Mouse (Mus musculus): ENCODE measurements around the gene Myl6. TPM values are rescaled to one million over a fixed set of nuclear protein-coding genes. Genes with fewer than 3 reads are reported as not detected.

Gene Myl6
- polyA plus RNA-seq (2015; fragmentation: Nextera tagmentation; extraction: Ambion mirVana) = 641 and 849 TPM in 2 replicates

GRCm38 (mm10) chr10:128493695-128494666 lies at the start of gene Myl6:
Gene Myl6, minus strand, starts transcription at chr10:128494145.

DNA sequence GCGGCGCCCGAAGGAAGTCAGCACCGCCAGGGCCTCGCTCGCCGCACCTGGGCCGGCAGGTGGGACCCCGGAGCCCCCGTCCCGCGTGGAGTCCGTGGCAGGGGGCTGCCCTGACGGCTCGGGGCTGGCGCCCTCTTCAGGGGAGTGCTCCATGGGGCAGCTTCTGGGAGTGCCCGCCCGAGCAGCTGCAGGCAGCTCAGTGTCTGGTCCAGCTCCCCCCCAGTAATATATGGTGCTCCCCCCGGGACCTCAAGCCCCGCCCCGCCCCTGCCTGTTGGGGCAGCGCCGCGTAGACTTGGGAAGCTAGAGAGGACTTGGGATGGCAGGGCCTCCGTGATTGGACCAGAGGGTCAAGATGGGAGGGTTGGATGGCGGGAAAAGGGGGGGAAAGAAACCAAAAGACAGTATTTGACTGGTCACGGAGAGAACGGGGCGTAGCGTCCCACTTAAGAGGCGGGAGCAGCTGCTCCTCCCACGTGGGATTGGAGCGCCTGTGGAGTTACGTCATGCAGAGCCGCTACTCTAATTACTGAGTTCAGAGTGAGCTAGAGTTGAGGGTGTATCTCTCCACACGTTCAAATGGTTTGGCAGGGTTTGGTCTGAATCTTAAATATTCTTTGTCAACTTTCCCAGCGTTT lies 31.8 kb upstream of the Myl6 start, which contains the start of gene Esyt1:
Esyt1 (minus strand) TSS at position 201 of the 638 bp plus-strand sequence.

DNA sequence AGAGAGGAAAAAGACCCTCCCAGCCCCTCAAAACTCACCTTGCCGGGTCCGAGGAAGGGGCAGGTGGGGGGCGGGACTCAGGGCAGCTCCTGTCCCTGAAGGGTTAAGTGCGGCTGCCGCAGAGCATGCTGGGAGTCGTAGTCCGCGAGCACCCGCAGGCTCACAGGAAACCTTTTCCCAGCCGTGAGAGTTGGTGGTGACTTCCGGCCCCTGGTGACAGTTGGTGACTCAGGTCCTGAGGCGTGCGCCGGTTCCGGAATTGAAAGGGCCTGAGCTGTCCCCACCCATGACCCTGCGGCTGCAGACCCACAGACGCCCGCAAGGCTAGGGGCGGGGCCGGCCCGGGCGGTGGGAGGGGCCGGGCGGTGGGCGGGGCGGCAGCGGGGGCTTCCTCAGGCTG lies 4.6 kb upstream of the Myl6 start, which contains the start of gene Myl6b:
Myl6b (minus strand) TSS at position 96 of the 400 bp plus-strand sequence.

GRCm38 (mm10) chr10:128458719-128459408 lies 35.1 kb downstream of the Myl6 start, which contains the start of gene Smarcc2:
Gene Smarcc2, plus strand, starts transcription at chr10:128459248.

Small RNA genes lying within 50 kb of the gene (microRNA-seq; reads per million reads assigned to microRNA genes)
- gene Mir6916 (0.51 to 0.64 reads per million in 2 experiments), gene Mir8105 (0 to 0.21 reads per million in 2 experiments)

Other genes with a start within 250 kb of the Myl6 start
- 0.10 TPM in 1 of 2 replicates, not detected in the other for gene Apon, start 240.0 kb downstream of the Myl6 start, polyA plus RNA-seq (2015; fragmentation: Nextera tagmentation; extraction: Ambion mirVana)
- gene Apof, start 225.5 kb downstream of the Myl6 start, polyA plus RNA-seq (2015; fragmentation: Nextera tagmentation; extraction: Ambion mirVana) = 0.17 and 0.60 TPM in 2 replicates
- gene Stat2, start 223.6 kb downstream of the Myl6 start, polyA plus RNA-seq (2015; fragmentation: Nextera tagmentation; extraction: Ambion mirVana) = 5.2 and 6.2 TPM in 2 replicates
- gene Il23a, start 195.4 kb downstream of the Myl6 start, polyA plus RNA-seq (2015; fragmentation: Nextera tagmentation; extraction: Ambion mirVana) = not detected in 2 replicates
- gene Pan2, start 190.8 kb downstream of the Myl6 start, polyA plus RNA-seq (2015; fragmentation: Nextera tagmentation; extraction: Ambion mirVana) = 10.7 and 11.6 TPM in 2 replicates
- gene Cnpy2, start 171.7 kb downstream of the Myl6 start, polyA plus RNA-seq (2015; fragmentation: Nextera tagmentation; extraction: Ambion mirVana) = 172 and 198 TPM in 2 replicates
- 392 and 409 TPM in 2 replicates for gene Cs, start 156.4 kb downstream of the Myl6 start, polyA plus RNA-seq (2015; fragmentation: Nextera tagmentation; extraction: Ambion mirVana)
- 71.8 and 90.5 TPM in 2 replicates for gene Coq10a, start 125.1 kb downstream of the Myl6 start, polyA plus RNA-seq (2015; fragmentation: Nextera tagmentation; extraction: Ambion mirVana)
- gene Ankrd52, start 117.0 kb downstream of the Myl6 start, polyA plus RNA-seq (2015; fragmentation: Nextera tagmentation; extraction: Ambion mirVana) = 6.1 and 6.9 TPM in 2 replicates
- not detected in 2 replicates for gene Slc39a5, start 92.9 kb downstream of the Myl6 start, polyA plus RNA-seq (2015; fragmentation: Nextera tagmentation; extraction: Ambion mirVana)
- 44.3 and 46.0 TPM in 2 replicates for gene Nabp2, start 82.7 kb downstream of the Myl6 start, polyA plus RNA-seq (2015; fragmentation: Nextera tagmentation; extraction: Ambion mirVana)
- gene Rnf41, start 82.5 kb downstream of the Myl6 start, polyA plus RNA-seq (2015; fragmentation: Nextera tagmentation; extraction: Ambion mirVana) = 16.0 and 17.7 TPM in 2 replicates
- 31.0 and 34.6 TPM in 2 replicates for gene Smarcc2, start 34.9 kb downstream of the Myl6 start, polyA plus RNA-seq (2015; fragmentation: Nextera tagmentation; extraction: Ambion mirVana)
- 7.6 and 8.2 TPM in 2 replicates for gene Myl6b, start 4.5 kb upstream of the Myl6 start, polyA plus RNA-seq (2015; fragmentation: Nextera tagmentation; extraction: Ambion mirVana)
- gene Esyt1, start 31.7 kb upstream of the Myl6 start, polyA plus RNA-seq (2015; fragmentation: Nextera tagmentation; extraction: Ambion mirVana) = 28.4 and 33.0 TPM in 2 replicates
- gene Zc3h10, start 53.6 kb upstream of the Myl6 start, polyA plus RNA-seq (2015; fragmentation: Nextera tagmentation; extraction: Ambion mirVana) = 4.7 and 6.6 TPM in 2 replicates
- 2,311 and 2,586 TPM in 2 replicates for gene Rpl41, start 55.2 kb upstream of the Myl6 start, polyA plus RNA-seq (2015; fragmentation: Nextera tagmentation; extraction: Ambion mirVana)
- gene Pa2g4, start 71.8 kb upstream of the Myl6 start, polyA plus RNA-seq (2015; fragmentation: Nextera tagmentation; extraction: Ambion mirVana) = 73.4 and 83.9 TPM in 2 replicates
- 8.4 and 9.2 TPM in 2 replicates for gene Erbb3, start 95.5 kb upstream of the Myl6 start, polyA plus RNA-seq (2015; fragmentation: Nextera tagmentation; extraction: Ambion mirVana)
- 419 and 480 TPM in 2 replicates for gene Rps26, start 132.6 kb upstream of the Myl6 start, polyA plus RNA-seq (2015; fragmentation: Nextera tagmentation; extraction: Ambion mirVana)
- gene Ikzf4, start 151.8 kb upstream of the Myl6 start, polyA plus RNA-seq (2015; fragmentation: Nextera tagmentation; extraction: Ambion mirVana) = 0.54 and 0.66 TPM in 2 replicates
- gene Suox, start 179.9 kb upstream of the Myl6 start, polyA plus RNA-seq (2015; fragmentation: Nextera tagmentation; extraction: Ambion mirVana) = 12.8 and 16.8 TPM in 2 replicates
- gene Rab5b, start 202.1 kb upstream of the Myl6 start, polyA plus RNA-seq (2015; fragmentation: Nextera tagmentation; extraction: Ambion mirVana) = 58.5 and 60.0 TPM in 2 replicates
- gene Pmel, start 210.1 kb upstream of the Myl6 start, polyA plus RNA-seq (2015; fragmentation: Nextera tagmentation; extraction: Ambion mirVana) = 1.7 and 1.9 TPM in 2 replicates
- 38.7 and 40.5 TPM in 2 replicates for gene Cdk2, start 210.9 kb upstream of the Myl6 start, polyA plus RNA-seq (2015; fragmentation: Nextera tagmentation; extraction: Ambion mirVana)

Data from skeletal muscle tissue, postnatal 0 days (tissue).